Mouse (Mus musculus): ENCODE results near the gene Fads6.

DNA sequence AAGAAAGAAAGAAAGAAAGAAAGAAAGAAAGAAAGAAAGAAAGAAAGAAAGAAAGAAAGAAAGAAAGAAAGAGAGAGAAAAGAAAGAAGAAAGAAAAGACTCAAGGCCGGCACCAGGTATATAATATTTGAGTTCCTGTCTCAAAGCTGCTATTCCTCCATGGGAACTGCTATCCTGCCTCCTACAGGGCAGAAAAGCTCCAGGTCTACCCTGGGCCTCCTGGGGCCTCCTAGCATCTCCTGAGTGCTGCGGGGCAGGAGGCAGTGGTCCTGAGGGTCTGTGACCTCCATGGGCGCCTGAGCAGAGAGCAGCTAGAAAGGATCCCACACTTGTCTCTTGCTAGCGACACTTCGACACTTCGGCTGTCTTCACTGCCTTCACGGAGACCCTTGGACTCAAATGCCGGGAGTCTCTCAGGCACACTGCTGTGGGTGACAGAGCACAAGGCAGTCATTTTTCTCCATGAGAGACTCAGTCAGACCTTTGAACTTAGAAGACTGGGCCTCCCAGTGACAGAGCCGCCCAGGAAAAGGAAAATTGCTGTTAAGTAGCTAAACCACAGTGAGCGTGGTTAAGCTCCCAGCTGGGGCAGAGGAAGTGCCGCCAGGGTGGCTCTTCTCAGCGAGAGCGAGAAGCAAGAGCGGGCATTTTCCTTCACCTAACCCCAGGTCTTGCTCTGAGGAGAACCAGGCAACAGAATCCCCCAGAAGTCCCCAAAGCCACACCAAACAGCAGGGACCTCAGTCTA lies 66.1 kb downstream of the Fads6 start:
- TF ChIP-seq CTCF (IDR thresholded peaks at IDR 0.05; ENCODE audit: borderline replicate concordance, insufficient read depth, low read length) (no peak), POLR2A (IDR thresholded peaks at IDR 0.05; ENCODE audit: low read depth, low read length) (no peak)

Measured in embryonic fibroblast, embryonic 13.5 days (primary cell).